13 mouse cellular contexts compared by ENCODE assay signal in genomic region chr10:30622928-30623327, GRCm38 (mm10). TPM values are rescaled to one million over a fixed set of nuclear protein-coding genes. Genes with fewer than 3 reads are reported as not detected.
DNase-seq lines count a peak whose midpoint lies in the region; ATAC-seq and TF ChIP-seq lines count a peak whose summit lies in the region.
"Had no signal": no experiment of that assay in that cellular context is flagged by ENCODE, and none has a peak within 500 bp of the region (broad histone marks: within the 10 kb centered on the region; RNA-seq: fewer than 3 reads in every experiment).

No protein-coding gene starts in this region.

- no peaks in the 10 kb centered on the region for H3K9me3 ChIP-seq in midbrain, postnatal 0 days (ENCODE audit: low read length)
- H3K9me3 ChIP-seq in midbrain, embryonic 16.5 days (replicated peaks; ENCODE audit: control insufficient read depth, low read length, poor library complexity, severe bottlenecking): no peaks in the 10 kb centered on the region
- H3K9me3 ChIP-seq: hindbrain, embryonic 12.5 days had no signal

- H3K9ac ChIP-seq in midbrain, postnatal 0 days (replicated peaks; ENCODE audit: low read length, poor library complexity, severe bottlenecking): no peak overlapping the region
- H3K9ac ChIP-seq in midbrain, embryonic 16.5 days (ENCODE audit: low read depth, low read length): no peak overlapping the region
- H3K9ac ChIP-seq: hindbrain, embryonic 12.5 days had no signal

- H3K4me1 ChIP-seq in midbrain, postnatal 0 days (ENCODE audit: insufficient read depth, low read length): no peaks in the 10 kb centered on the region
- peaks cover 3% of the 10 kb centered on the region; the same call in 1 of the 2 replicates for H3K4me1 ChIP-seq in midbrain, embryonic 16.5 days (ENCODE audit: control insufficient read depth, insufficient read depth, low read length)

- ATAC-seq in midbrain, postnatal 0 days (ENCODE audit: low FRiP score): no peak
- no peak for ATAC-seq in midbrain, embryonic 16.5 days

- TF ChIP-seq POLR2A in brain, embryonic 14.5 days (IDR thresholded peaks at IDR 0.05; ENCODE audit: borderline replicate concordance, extremely low read depth, insufficient read depth, insufficient read length, poor library complexity, severe bottlenecking): no peak

- intact Hi-C loops in gastrocnemius, adult 2 months (cut with DNase I): no loop called here
- intact Hi-C loops in gastrocnemius, postnatal 36 days (cut with DNase I): loop anchor here (5.0 kb wide), 1 partner anchor 94 kb away; no protein-coding TSS in a partner anchor

- H3K36me3 ChIP-seq in midbrain, postnatal 0 days (ENCODE audit: insufficient read depth, low read length): no peaks in the 10 kb centered on the region
- no peaks in the 10 kb centered on the region for H3K36me3 ChIP-seq in midbrain, embryonic 16.5 days (ENCODE audit: control insufficient read depth, insufficient read depth, low read length)
- H3K36me3 ChIP-seq: hindbrain, embryonic 12.5 days had no signal

- DNase-seq in gastrocnemius, adult 2 months: no peak
- DNase-seq in gastrocnemius, postnatal 36 days: no peak
- DNase-seq in midbrain, postnatal 0 days (ENCODE audit: low spot score): peak; percentile 42
- DNase-seq in brain, embryonic 14.5 days (ENCODE audit: low read depth): peak; percentile 35
- no peak for DNase-seq in layer of hippocampus, postnatal 36 days
- no peak for DNase-seq in c-Kit-positive CD71-positive TER-119-positive erythroid progenitor cells, embryonic 14.5 days (ENCODE audit: low spot score)
- DNase-seq in frontal cortex, adult 2 months (ENCODE audit: extremely low spot score in 1 of 2, low spot score in 1 of 2): no peak
- DNase-seq: adrenal gland, postnatal 36 days; cerebellum, postnatal 10 days; kidney, postnatal 4 days; left cerebral cortex, postnatal 4 days had no signal

- H3K4me2 ChIP-seq in midbrain, postnatal 0 days (ENCODE audit: low read depth, low read length, poor library complexity, severe bottlenecking): no peak overlapping the region
- H3K4me2 ChIP-seq in midbrain, embryonic 16.5 days (ENCODE audit: low read length): no peak overlapping the region
- H3K4me2 ChIP-seq: hindbrain, embryonic 12.5 days had no signal

- no peak overlapping the region for H3K27ac ChIP-seq in gastrocnemius, adult 2 months
- H3K27ac ChIP-seq in midbrain, postnatal 0 days (ENCODE audit: low read depth, low read length): no peak overlapping the region
- no peak overlapping the region for H3K27ac ChIP-seq in midbrain, embryonic 16.5 days (ENCODE audit: low read length)
- H3K27ac ChIP-seq: hindbrain, embryonic 12.5 days had no signal

- TF ChIP-seq CTCF in gastrocnemius, adult 2 months (IDR thresholded peaks at IDR 0.05): peak; percentile 25; the same call in 1 of the 2 replicates
- TF ChIP-seq CTCF in midbrain, postnatal 0 days (IDR thresholded peaks at IDR 0.05): peak; percentile 56
- 0 out of 2 replicates have a peak, but pooled peaks have one; percentile 11 for TF ChIP-seq CTCF in brain, embryonic 14.5 days (IDR thresholded peaks at IDR 0.05; ENCODE audit: borderline replicate concordance, extremely low read depth, insufficient read depth, insufficient read length)

- H3K27me3 ChIP-seq in midbrain, postnatal 0 days (ENCODE audit: insufficient read depth, low read length): peaks cover 4% of the 10 kb centered on the region; the same call in 1 of the 2 replicates
- no peaks in the 10 kb centered on the region for H3K27me3 ChIP-seq in midbrain, embryonic 16.5 days (ENCODE audit: control insufficient read depth, insufficient read depth, low read depth, low read length)
- H3K27me3 ChIP-seq: hindbrain, embryonic 12.5 days had no signal

- H3K4me3 ChIP-seq in gastrocnemius, adult 2 months: no peak overlapping the region
- H3K4me3 ChIP-seq in midbrain, postnatal 0 days (ENCODE audit: low read depth, low read length): no peak overlapping the region
- H3K4me3 ChIP-seq in midbrain, embryonic 16.5 days (ENCODE audit: low read depth, low read length): no peak overlapping the region
- H3K4me3 ChIP-seq: hindbrain, embryonic 12.5 days had no signal

RNA-seq across cellular contexts. Expression of gene Hint3, which starts 6.5 kb away (rescaled TPM):
- total RNA-seq in gastrocnemius, adult 2 months (2021): 10 to 100 TPM; 57.6 to 63.2 TPM
- 10 to 100 TPM; 44.6 to 52.3 TPM for total RNA-seq in gastrocnemius, postnatal 36 days (2021)
- total RNA-seq in midbrain, postnatal 0 days (2014; rRNA removed): 15.1 and 29.5 TPM in 2 replicates
- 12.6 and 13.2 TPM in 2 replicates for polyA plus RNA-seq in midbrain, postnatal 0 days (2015; fragmentation: Nextera tagmentation; extraction: Ambion mirVana)
- polyA plus RNA-seq in midbrain, embryonic 16.5 days (2015; fragmentation: Nextera tagmentation; extraction: Ambion mirVana): 19.6 and 20.2 TPM in 2 replicates
- polyA plus RNA-seq in brain, embryonic 14.5 days (2012; rRNA removed): 8.7 and 10.4 TPM in 2 replicates
- 10 to 100 TPM; 38.4 to 40.2 TPM for total RNA-seq in layer of hippocampus, postnatal 36 days (2021)
- polyA plus RNA-seq in frontal cortex, adult 2 months (2012; rRNA removed): 15.5 and 17.0 TPM in 2 replicates

RNA-seq across cellular contexts. Expression of gene Trmt11, which starts 22.4 kb away (rescaled TPM):
- 1 to 10 TPM; 3.2 to 4.6 TPM for total RNA-seq in gastrocnemius, adult 2 months (2021)
- total RNA-seq in gastrocnemius, postnatal 36 days (2021): 1 to 10 TPM; 2.7 to 4.2 TPM
- total RNA-seq in midbrain, postnatal 0 days (2014; rRNA removed): 6.5 and 13.4 TPM in 2 replicates
- 15.5 and 17.4 TPM in 2 replicates for polyA plus RNA-seq in midbrain, postnatal 0 days (2015; fragmentation: Nextera tagmentation; extraction: Ambion mirVana)
- 20.3 and 21.6 TPM in 2 replicates for polyA plus RNA-seq in midbrain, embryonic 16.5 days (2015; fragmentation: Nextera tagmentation; extraction: Ambion mirVana)
- 6.2 and 6.6 TPM in 2 replicates for polyA plus RNA-seq in brain, embryonic 14.5 days (2012; rRNA removed)
- 10 to 100 TPM in 1 of 2 experiments, 1 to 10 TPM in 1; 7.5 to 11.0 TPM for total RNA-seq in layer of hippocampus, postnatal 36 days (2021)
- 5.1 and 7.2 TPM in 2 replicates for polyA plus RNA-seq in frontal cortex, adult 2 months (2012; rRNA removed)

Comparison
In these comparisons a context has a peak if more than half of its experiments do, and no peak if none do; other contexts are left out.
1. DNase-seq: peak in midbrain, postnatal 0 days (single experiment) and brain, embryonic 14.5 days (single experiment); none in gastrocnemius, adult 2 months (single experiment), gastrocnemius, postnatal 36 days (0 of 2), layer of hippocampus, postnatal 36 days (0 of 2), c-Kit-positive CD71-positive TER-119-positive erythroid progenitor cells, embryonic 14.5 days (single experiment) and frontal cortex, adult 2 months (0 of 2).
2. Peak in every context shown above with its lines, with median percentiles within 50 percentile points of each other: CTCF ChIP-seq.